Mouse (Mus musculus): ENCODE results near the gene Fbxw17. TPM values are rescaled to one million over a fixed set of nuclear protein-coding genes. Genes with fewer than 3 reads are reported as not detected.

Fbxw17 gene
- polyA plus RNA-seq (2014; fragmentation: Illumina TruSeq; extraction: RNeasy Lipid Tissue Mini Kit (QIAGEN cat#74804); ENCODE audit: low read depth, low replicate concordance): 5.5 TPM

GRCm38 (mm10) chr13:50417389-50418183, at the start of gene Fbxw17:
Gene Fbxw17, plus strand, starts transcription at chr13:50417864.

GRCm38 (mm10) chr13:50443812-50444211, 26.1 kb downstream of the Fbxw17 start, which contains the start of gene Gm47429:
Gene Gm47429, minus strand, starts transcription at chr13:50443912.

GRCm38 (mm10) chr13:50467007-50467406, 49.3 kb downstream of the Fbxw17 start, which contains the start of gene Nutm2:
Gene Nutm2, plus strand, starts transcription at chr13:50467307.

Other genes starting within 250 kb of the Fbxw17 start
- not detected for gene Gm906, start 167.6 kb upstream of the Fbxw17 start, polyA plus RNA-seq (2014; fragmentation: Illumina TruSeq; extraction: RNeasy Lipid Tissue Mini Kit (QIAGEN cat#74804); ENCODE audit: low read depth, low replicate concordance)
- gene Gm47429, start 26.0 kb downstream of the Fbxw17 start, polyA plus RNA-seq (2014; fragmentation: Illumina TruSeq; extraction: RNeasy Lipid Tissue Mini Kit (QIAGEN cat#74804); ENCODE audit: low read depth, low replicate concordance): not detected
- not detected for gene Nutm2, start 49.4 kb downstream of the Fbxw17 start, polyA plus RNA-seq (2014; fragmentation: Illumina TruSeq; extraction: RNeasy Lipid Tissue Mini Kit (QIAGEN cat#74804); ENCODE audit: low read depth, low replicate concordance)
- gene Gm904, start 225.4 kb downstream of the Fbxw17 start, polyA plus RNA-seq (2014; fragmentation: Illumina TruSeq; extraction: RNeasy Lipid Tissue Mini Kit (QIAGEN cat#74804); ENCODE audit: low read depth, low replicate concordance): not detected